Mouse (Mus musculus) kidney, postnatal 10 days (tissue): ENCODE measurements around the gene Cdk9.

Source experiments
- DNase-seq: peaks from one replicate; pipeline ENCODE4 v3.0.0; 2021; ENCODE audit warnings: mixed read lengths

The Cdk9 gene

DNA sequence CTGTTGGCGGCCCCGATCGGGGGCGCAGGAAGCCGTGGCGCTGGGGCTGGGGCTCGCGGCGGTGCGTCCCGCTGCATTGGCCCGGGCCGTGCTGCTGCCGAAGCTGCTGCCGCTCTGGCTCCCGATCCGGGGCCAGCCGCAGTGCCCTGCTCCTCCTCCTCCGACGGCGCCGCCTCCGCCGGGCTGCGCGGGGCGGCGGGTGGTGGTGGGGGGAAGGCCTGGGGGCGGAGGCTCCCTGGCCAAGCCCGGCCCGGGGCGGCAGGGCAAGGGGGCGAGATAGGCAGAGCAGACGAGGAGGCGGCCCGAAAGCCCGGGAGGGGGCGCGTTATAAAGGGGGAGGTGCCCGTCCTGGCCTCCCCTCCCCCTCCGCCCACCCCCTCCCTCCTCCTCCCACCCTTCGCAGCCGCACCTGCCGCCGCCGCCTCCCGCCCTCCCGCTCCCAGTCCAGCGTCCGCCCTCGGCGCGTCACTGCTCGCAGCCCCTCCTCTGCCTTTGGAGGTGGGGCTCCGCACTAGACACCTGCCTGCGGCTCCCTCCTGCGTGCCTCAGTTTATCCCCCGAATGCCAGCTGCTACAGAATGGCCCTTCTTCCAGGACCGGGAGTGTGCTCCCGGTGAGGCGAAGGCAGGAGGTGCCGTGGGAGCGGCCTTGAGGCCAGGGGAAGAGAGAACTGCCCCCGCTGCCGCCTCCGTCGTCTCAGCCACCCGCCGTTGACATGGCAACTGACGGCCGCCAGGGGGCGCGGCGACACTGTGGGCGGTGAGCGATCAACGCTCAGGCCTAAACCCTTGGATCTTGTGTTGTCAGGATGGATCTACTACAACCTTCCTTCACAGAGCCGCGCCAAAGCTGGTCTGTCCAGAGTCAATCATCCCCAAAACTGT, at the start of gene Cdk9:
Gene Cdk9 (minus strand): TSS at position 143 of the 884 bp plus-strand sequence.
- peak; percentile 95 for DNase-seq

DNA sequence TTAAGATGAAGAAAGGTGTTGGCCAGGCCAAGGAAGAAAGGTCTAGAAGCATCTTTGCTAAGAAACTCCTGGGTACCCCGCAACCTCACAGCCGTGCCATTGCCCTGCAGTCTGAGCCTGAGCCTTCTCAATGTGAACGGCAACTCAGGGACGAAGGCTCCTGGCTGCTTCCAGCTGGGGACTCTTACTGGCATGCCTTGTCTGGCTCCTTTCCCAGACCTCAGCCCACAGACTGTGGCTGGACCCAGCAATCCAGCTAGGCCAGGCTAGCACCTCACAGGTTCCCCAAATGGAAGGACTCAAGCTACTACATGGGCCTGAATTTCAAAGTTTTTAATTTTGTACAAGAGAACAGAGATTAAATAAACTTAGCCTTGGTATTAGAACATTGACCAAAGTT, 49.0 kb upstream of the Cdk9 start:
- DNase-seq: no peak

DNA sequence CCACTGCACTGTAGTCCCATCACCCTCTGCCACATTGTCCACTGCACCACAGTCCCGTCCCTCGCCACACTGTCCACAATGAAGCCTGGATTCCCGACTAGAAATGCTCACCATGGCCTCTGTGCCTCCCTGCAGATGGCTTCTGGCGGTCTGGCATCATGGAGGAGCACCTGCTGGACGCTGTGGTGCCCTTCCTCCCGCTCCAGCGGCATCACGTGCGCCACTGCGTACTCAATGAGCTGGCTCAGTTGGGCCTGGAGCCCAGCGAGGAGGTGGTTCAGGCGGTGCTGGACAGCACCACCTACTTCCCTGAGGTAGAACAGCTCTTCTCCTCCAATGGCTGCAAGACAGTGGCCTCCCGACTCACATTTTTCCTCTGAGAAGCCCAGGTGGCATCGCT, 48.5 kb upstream of the Cdk9 start:
- DNase-seq: no peak

DNA sequence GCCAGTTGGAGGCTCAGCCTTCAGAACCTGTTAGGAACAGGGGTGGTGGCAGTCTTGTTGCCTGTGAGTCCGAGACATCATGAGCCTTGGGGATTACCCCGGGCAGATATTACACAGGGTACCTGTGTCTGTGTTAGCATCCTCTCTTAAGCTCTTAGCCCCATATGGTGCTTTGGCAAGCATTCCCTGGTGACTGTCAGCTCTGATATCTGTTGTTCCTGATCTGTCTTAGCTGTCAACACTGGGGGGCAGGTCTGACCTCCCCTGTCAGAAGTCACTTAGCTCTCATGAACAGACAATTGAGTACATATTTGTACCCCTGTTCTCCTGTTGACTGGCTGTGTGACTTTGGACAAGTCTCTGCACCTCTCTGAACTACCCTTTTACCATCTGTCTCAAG, 46.1 kb upstream of the Cdk9 start:
- no peak for DNase-seq

DNA sequence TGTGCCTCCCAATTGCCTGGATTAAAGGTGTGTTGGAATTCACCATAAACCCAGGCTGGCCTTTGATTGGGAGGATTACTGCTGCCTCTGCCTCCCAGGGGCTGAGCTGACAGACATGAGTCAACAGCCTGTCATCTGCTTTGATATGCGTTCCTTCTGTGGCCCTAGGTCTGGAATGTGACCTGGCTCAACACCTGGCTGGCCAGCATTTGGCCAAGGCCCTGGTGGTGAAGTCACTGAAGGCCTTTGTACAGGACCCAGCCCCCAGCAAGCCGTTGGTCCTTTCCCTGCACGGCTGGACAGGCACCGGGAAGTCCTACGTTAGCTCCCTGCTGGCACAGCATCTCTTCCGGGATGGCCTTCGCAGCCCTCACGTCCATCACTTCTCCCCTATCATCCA, 45.6 kb upstream of the Cdk9 start:
- peak; percentile 44 for DNase-seq

DNA sequence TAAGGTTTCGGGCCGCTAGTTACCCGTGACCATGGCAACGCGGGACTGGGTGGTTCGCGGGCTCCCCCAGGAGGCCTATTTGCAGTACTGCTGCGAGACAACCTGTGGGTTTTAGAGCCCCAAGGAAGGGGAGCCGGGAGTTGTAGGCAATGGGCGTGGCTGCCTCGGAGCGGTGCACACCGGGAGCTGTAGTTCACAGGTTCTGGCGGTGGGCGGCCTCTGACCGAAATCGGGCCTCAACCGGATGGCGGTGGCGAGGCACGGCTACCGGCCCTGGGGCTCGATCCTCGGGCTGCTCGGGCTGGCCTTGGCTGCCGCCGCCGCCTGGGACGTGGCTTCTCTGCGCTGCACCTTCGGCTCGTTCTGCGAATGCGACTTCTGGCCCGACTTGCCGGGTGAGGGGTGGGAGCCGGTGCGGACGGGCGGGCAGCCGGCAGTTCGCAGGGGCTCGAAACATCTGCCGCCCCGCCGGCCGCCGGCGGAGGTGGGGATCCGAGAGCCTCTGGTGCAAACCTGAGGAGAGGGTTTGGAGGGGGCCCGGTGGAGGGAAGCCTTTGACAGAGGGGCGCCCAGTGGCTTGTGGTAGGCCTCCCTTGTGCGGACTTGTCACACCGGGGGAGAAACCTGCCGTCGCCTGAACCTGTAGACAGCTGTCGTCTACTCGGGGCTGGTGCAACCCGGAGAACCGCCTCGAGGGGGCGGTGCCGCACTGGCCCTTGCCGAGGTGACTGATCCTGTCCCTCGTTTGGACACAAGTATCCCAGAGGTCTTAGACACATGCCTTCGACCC, 44.4 kb upstream of the Cdk9 start, which contains the start of gene Tor2a:
Gene Tor2a (plus strand): TSS at position 179 of the 790 bp plus-strand sequence.
- DNase-seq: peak; percentile 98

DNA sequence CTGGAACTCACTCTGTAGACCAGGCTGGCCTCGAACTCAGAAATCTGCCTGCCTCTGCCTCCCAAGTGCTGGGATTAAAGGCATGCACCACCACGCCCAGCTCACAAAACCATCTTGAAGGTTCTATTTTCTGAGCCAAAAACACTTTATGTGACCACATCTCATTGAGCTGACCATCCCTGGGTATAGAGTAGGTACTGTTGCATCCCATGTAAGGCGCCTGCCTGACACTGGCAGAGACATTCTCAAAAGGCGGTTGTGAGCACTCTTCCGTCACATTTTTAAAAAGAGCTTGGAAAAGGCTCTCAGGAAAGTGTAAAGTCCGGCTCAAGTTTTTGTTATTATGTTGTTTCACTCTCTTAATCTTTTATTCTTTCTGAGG, 43.8 kb upstream of the Cdk9 start:
- no peak for DNase-seq

DNA sequence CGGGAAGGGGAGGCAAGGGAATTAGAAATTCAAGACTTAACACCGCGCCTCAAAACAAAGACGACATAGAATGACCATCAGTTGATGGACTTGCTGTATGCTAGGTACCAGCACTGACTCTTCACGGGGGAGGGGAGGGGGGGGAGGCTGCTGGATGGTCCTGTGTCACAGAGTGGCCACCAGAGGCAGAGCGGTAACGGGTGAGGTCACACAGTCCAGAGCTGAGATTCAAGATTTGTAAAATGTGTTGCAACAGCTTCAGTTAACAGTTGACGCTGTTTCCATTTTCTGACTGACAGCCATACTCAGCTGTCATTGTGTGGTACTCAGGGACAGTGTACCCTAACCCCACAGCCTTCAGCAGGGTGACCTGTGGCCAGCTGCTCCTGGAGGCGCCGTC, 39.3 kb upstream of the Cdk9 start:
- no peak for DNase-seq

DNA sequence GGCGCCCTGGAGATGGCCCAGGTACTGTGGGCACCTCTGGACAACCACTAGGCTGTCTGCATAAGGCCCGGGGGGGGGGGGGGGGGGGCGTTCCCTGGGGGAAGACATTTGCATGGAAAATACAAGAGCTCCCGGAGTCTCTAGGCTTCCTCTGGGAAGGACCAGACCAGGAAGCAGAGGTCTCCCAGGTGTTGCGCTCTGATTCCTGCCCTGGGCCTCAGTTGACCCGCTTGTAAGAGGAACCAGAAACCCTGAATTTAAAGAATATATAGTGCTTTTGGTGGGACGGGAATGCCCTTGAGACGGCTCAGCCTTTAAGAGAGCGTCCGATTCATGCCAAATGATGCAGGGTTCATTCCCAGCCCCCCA, 38.8 kb upstream of the Cdk9 start:
- DNase-seq: no peak

DNA sequence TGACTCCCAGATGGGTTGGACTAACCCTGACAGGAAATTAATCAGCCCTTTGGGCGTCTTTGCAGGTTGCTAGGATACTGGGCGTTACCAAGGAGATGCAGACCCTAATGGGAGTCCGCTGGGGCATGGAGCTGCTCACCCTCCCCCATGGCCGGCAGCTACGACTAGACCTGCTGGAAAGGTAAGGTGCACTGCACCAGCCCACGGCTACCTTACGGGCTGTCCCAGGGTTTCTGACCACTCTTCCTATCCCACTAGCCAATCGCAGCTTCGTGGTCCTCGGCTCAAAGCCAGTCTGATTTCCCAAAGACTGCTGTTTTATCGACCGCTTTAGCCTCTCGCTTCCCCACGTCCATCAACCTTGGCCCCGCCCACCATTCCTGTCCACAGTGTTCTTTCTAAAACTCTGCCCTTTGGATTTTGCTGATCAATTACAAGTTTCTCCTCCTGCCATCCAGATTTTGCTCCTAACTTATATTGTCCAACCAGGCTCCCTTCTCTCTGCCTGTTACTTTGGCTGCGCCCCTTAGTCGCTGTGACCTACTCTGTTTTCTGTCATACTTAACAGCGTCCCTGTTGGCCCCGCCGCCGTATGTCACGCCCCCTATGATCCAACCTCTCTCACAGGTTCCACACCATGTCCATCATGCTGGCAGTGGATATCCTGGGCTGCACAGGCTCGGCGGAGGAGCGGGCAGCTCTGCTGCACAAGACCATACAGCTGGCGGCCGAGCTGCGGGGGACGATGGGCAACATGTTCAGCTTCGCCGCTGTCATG, 38.2 kb upstream of the Cdk9 start:
- DNase-seq: peak; percentile 83

DNA sequence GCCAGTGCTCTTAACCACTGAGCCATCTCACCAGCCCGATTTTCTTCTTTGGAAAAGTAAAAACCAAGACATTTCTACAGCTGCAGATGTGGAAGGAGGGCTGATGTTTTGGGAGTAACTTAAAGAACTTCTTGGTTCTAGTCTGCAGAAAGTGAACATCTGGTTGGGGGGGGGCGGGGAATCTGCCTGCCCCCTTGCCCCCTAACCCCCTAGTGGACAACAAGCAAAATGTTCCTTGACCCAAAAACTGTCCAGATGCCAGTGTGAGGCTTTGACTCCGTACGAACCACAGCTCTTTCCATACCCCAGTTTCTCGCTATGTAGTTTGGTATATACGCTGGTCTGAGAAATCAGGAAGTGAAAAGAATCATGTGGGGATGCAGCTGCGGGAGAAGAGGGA, 37.3 kb upstream of the Cdk9 start:
- DNase-seq: no peak

DNA sequence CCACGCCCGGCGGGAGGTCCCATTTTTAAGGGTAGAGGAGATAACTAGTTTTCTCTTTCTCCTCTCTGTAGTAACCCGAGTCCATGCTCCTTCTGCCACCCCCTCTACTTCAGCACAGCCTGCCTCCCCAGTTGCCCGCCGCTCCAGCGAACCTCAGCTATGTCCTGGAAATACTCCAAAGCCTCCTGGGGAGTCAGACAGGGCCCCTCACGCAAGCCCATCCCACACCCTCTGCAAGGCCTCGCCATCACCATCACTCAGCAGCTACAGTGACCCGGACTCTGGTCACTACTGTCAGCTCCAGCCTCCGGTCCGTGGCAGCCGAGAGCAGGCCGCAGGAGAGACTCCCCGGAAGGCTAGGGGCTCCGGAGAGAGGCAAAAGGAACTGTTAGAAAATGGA, 36.2 kb upstream of the Cdk9 start:
- DNase-seq: no peak

DNA sequence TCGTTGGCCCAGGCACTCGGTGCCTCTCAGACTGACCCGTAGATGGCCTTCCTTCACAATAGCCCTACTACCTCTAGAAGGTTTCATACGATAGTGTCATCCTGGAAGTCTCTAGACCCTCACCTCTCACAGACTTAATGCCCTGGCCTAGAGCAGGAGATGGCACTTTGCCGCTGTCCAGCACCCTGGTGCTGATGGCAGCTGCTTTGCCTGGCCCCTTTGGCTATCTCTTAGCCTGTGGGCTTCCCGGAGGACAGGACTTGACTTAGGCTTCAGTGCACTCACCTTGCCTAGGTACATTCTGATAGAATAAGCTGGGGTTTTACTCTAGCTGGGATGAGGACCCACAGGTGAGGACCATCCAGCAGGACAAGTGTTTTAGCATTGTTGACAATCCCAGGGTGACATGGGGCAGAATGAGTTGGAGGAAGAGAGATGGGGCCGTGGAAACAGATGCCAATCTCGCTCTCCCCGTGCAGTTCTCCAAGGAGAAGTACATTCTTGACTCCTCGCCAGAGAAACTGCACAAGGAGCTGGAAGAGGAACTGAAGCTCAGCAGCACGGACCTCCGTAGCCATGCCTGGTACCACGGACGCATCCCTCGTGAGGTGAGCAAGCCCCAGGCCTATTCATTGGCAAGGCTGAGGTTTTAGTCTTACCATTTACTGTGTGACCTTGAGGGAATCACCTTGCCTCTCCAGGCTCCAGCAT, 31.6 kb upstream of the Cdk9 start:
- DNase-seq: no peak

DNA sequence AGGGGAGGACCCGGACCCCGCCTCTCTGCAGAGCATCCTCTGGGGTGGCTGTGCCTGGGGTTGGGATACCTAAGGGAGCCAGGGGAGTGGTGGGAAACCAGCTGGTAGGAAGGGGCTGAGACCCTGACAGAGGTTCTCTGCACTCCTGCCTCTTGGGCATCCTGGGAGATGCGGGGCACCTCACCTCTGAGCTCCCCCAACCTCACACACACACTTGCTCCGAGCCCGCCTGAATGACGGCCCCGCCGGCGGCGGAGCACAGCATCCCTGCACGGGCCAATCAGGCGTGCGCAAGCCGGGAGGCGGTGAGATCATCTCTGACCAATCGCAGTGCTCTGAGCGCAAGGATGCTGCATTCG, 29.3 kb upstream of the Cdk9 start:
- DNase-seq: no peak

DNA sequence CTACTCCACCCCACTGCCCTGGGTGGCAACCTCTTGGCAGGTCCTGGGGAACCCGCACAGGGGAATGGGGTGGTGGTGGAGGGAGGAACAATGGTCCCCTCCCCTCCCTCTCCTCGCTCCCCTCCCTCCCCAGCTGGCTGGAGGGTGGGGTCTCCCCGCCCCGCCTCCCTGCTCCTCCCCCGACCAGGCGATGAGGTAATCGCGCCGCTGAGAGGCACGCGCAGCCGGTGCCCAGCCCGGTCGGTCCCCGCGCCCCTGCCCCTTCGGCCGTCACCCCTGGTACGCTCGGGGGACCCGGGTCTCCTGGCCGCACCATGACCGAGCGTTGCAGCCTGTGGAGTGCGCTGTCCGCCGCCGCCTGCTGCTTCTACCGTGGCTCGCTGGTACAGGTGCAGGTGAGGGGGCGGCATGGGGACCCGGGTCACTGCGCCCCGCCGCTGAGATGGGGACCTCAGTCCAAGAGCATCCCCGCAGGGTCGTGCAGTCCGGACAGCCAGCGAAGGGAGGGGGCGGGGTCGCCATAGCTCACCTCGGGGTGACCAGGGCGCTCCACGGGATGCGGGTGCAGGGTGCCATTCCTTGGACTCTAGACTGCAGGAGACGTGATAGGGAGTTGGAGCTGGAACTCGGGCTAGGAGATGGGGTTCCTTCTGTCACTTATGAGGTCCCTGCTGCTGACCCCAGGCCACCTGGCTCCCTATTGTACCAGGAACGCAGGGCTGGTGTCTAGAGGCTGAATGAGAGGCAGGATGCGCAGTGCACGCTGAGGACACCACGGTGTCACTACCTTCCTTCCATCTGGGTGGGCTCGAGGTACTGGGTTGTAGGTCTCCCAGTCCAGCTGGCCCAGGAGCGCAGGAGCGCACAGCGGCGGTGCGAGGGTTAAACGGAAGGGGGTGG, 28.6 kb upstream of the Cdk9 start:
- peak; percentile 69 for DNase-seq

DNA sequence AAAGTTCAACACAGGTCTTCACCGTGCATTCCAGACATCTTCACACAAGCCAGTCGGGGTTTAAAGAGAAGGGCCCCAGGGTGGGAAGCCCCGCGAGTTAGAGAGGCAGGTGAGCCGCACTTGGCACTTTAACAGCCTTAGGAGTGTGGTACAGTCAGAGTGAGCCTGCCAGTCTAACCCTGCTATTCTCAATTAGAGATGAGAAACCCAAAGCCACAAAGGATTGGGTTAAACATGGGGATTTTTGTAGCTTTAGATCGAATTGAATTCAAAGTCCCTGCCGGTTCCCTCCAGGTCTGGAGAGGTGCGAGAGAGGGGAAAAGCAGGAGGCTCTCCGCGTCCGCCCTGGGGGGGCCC, 28.0 kb upstream of the Cdk9 start, which contains the start of gene 6330409D20Rik:
Gene 6330409D20Rik (minus strand): TSS at position 101 of the 357 bp plus-strand sequence.
- DNase-seq: no peak

DNA sequence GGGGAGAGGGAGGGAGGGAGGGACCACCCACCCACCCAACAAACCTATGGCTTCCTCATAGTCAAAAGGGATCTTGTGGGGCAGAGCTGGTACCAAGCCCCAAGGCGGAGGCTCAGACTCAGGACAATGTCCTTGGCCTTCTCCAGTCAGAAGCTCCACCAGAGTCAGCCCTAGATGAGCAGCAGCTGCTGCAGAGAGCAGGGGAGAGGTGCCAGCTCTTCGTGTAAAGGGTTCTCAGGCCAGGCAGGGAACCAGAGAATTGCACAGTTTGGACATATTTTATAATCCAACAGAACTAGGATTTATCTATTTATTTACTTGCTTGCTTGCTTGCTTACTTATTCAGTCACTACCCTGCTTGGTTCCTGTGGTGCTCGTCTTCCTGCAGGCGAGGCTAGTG, 26.4 kb upstream of the Cdk9 start:
- DNase-seq: no peak

DNA sequence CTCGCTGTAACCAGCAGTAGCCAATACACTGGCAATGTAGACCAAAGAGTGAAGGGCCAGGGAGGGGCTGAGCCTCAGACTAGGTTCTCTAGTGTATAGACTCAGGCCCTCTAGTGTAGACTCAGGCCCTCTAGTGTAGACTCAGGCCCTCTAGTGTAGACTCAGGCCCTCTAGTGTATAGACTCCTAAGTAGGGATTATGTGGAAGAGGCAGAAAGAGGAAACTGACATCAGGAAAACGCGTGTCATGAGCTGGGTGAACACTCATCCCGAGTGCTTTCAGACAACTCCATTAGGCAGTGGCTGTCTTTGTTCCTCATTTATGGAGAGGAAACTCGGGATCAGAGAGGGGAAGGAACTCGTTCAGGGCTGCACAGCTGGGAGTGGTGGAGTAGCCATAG, 24.1 kb upstream of the Cdk9 start:
- DNase-seq: no peak

DNA sequence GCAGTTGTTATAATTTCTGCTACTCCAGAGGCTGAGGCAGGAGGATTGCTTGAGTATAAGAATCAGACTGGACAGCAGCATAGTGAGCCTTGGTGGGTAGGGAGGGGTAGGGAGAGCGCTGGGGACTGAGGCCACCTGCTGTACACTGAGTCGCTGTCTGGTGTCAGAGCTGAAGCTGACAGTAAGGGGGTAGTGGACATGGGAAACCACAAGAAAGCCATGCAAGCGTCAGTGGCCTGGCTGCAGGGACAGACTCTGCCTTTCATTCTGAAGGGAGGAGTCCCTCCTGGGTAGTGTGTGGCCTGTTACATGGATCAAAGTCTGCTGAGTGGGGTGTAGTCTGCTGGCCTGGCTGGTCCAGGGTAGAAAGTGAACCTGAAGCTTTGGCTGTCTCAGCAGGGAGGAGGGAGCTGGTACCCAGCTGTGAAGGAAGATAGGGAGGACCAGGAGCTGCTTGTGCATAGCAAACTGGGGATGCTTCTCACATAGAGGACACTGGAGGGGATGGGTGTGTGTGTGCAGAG, 23.5 kb upstream of the Cdk9 start:
- DNase-seq: no peak

DNA sequence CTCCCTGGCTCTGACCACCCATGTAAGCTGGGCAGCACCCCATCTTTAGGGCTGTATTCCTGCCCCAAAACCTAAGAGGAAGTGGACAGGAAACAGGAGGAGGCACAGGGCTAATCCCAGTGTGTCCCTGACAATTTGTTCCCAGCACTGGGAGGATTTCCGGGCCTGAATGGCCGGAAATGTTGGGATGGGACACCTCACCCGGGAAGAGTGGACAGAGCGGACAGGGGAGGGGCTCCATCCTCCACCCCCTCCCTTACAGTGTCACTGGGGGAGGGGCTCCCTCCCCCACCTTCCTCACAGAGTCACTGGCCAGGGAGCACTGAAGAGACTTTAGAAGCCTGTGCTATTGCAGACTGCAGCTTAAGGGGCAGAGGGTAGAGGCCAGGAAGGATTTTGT, 22.1 kb upstream of the Cdk9 start:
- peak; percentile 85 for DNase-seq

DNA sequence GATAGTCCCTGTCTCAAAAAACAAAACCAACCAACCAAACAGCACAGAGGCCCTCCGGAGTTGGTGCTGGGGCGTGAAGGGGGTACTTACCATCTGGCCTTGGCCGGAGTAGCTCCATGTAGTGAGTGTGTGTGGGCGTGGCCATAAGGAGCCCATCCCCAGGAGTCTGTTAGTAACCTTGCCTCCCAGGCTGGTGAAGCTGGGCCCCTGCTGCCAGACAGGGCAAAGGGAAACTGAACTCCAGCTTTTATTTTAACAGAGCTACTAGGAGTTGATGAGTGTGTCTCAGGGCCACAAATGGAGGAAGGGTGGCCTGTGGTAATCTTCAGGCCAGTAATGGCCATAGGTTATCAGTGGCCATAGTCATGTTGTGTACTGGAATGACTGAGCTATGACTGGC, 21.6 kb upstream of the Cdk9 start:
- DNase-seq: peak; percentile 60
